Mouse (Mus musculus): ENCODE results near the gene Arrdc3.

DNA sequence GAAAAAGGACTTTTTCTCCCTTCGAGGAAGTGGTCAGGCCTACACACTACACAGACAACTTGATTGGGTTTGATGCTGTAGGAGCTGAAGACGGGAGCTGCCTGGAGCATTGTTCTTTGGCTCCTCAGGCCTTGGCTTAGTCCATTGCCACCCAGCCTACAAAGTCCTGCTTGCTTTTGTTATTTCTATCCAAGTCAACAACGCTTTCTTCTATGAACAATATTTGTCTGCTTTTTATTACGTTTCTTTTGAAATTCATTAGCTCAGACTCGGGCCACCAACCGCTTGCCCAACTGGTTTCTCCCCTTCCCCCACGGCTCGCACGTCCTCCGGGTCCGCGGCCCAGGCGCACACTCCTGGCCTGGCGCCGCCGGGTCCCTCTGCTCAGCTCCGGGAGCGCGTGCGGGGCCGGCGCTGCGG is 458 bp upstream of the Arrdc3 start:
- TF ChIP-seq MAFK (IDR thresholded peaks at IDR 0.05; ENCODE audit: insufficient read depth, low read depth, low read length) (no peak), HCFC1 (IDR thresholded peaks at IDR 0.05; ENCODE audit: borderline replicate concordance, insufficient read depth, low read length) (no peak), CHD2 (IDR thresholded peaks at IDR 0.05; ENCODE audit: low read depth, low read length) (no peak), ZC3H11A (IDR thresholded peaks at IDR 0.05; ENCODE audit: borderline replicate concordance, low read depth, low read length) (no peak), ZNF384 (IDR thresholded peaks at IDR 0.05; ENCODE audit: low read depth, low read length) (no peak)
